Mouse (Mus musculus) olfactory bulb, adult 2 months (tissue): ENCODE results near the gene Ddah2.

Experiments
- CTCF ChIP-seq: fragments of 200-500 bp; IDR thresholded peaks from 2 replicates; pipeline ENCODE4 v1.5.1; 2012; ENCODE audit warnings: low read depth, mild to moderate bottlenecking, low read length, moderate library complexity; ENCODE audit not compliant: insufficient read depth
- POLR2A ChIP-seq: fragments of 200-500 bp; IDR thresholded peaks from 2 replicates; pipeline ENCODE4 v1.6.1; 2012; ENCODE audit warnings: mild to moderate bottlenecking, low read depth, low read length, moderate library complexity; ENCODE audit not compliant: insufficient read depth

DNA sequence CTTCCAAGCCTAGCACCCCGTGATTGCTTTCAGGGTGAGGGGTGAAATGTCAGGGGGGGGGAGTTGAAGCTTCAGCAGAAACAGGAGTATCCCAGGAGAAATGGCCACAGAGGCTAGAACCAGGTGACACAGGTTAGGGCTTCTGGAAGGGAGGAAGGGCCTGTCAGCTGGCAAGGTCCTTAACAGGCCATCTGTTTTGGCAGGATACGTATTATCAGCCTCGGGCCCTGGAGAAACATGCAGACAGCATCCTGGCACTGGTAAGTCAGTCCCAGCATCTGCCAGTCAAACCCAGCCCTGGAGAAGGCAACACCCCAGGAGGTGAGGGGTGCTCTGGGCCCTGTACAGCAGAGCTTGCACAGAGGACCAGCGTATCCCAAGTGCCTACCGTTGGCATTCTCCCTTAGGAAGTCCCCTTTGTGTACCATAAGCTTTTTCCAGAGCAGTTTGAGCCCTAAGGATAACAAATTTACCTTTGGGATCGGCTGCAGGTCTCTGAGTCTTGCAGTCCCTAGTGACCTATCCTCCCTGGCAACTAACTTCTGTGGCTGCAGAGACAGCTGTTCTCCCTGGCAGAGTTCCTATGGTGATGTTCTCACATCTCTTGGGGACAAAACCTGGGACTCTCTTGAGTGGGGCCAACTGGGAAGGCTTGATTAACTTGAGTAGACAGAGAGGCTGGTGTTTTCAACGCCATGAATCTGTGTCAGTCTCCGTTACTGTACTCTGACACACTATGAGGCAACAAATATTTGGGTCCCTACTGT, 31.5 kb downstream of the Ddah2 start:
- no peak for TF ChIP-seq POLR2A
- TF ChIP-seq CTCF: no peak
